Mouse (Mus musculus) central nervous system, embryonic 11.5 days (tissue): ENCODE data around the gene Timm29. TPM values are rescaled to one million over a fixed set of nuclear protein-coding genes. Genes with fewer than 3 reads are reported as not detected.

Experiments used
- polyA plus RNA-seq: library from polyadenylated mRNA; depleted of rRNA; stranded (reverse); fragments of >200 nt; gene quantifications from 2 replicates; pipeline ENCODE4 v1.2.3, GENCODE M21; 2012; rRNA removed

The Timm29 gene
- polyA plus RNA-seq: 43.3 and 43.5 TPM in 2 replicates

GRCm38 (mm10) chr9:21592703-21593121 lies at the start of gene Timm29, which contains the start of gene Yipf2:
Gene Timm29 (plus strand): TSS chr9:21592722.
Gene Yipf2 (minus strand): TSS chr9:21592828.

GRCm38 (mm10) chr9:21546789-21547074 lies 45.8 kb upstream of the Timm29 start, which contains the start of gene Carm1:
Gene Carm1 (plus strand): TSS chr9:21546894.

GRCm38 (mm10) chr9:21615617-21616231 lies 23.2 kb downstream of the Timm29 start, which contains the start of gene Smarca4:
Gene Smarca4 (plus strand): TSS chr9:21616169.

Other genes with a start within 250 kb of the Timm29 start
- 196 and 241 TPM in 2 replicates for gene Ilf3, start 224.9 kb upstream of the Timm29 start, polyA plus RNA-seq
- gene Qtrt1, start 180.9 kb upstream of the Timm29 start, polyA plus RNA-seq: 74.3 and 76.9 TPM in 2 replicates
- 50.9 and 59.2 TPM in 2 replicates for gene Dnm2, start 167.8 kb upstream of the Timm29 start, polyA plus RNA-seq
- gene Tmed1, start 82.5 kb upstream of the Timm29 start, polyA plus RNA-seq: 56.2 and 62.2 TPM in 2 replicates
- 0.70 and 0.75 TPM in 2 replicates for gene AB124611, start 66.5 kb upstream of the Timm29 start, polyA plus RNA-seq
- 60.6 and 128 TPM in 2 replicates for gene Carm1, start 45.8 kb upstream of the Timm29 start, polyA plus RNA-seq
- gene Yipf2, start 106 bp downstream of the Timm29 start, polyA plus RNA-seq: 8.9 and 14.4 TPM in 2 replicates
- gene Smarca4, start 23.4 kb downstream of the Timm29 start, polyA plus RNA-seq: 153 and 166 TPM in 2 replicates
- gene Ldlr, start 130.8 kb downstream of the Timm29 start, polyA plus RNA-seq: 32.9 and 34.9 TPM in 2 replicates
- 96.4 and 121 TPM in 2 replicates for gene Spc24, start 167.6 kb downstream of the Timm29 start, polyA plus RNA-seq
- 14.3 and 22.8 TPM in 2 replicates for gene Kank2, start 206.0 kb downstream of the Timm29 start, polyA plus RNA-seq
- gene Angptl8, start 242.8 kb downstream of the Timm29 start, polyA plus RNA-seq: 0.17 and 0.86 TPM in 2 replicates